ENCODE assay signal across 9 mouse cellular contexts in genomic region chr8:84786801-84787467, GRCm38 (mm10). TPM values are rescaled to one million over a fixed set of nuclear protein-coding genes. Genes with fewer than 3 reads are reported as not detected.
DNase-seq lines count a peak whose midpoint lies in the region; ATAC-seq and TF ChIP-seq lines count a peak whose summit lies in the region.
"Had no signal": no experiment of that assay in that cellular context is flagged by ENCODE, and none has a peak within 500 bp of the region (broad histone marks: within the 10 kb centered on the region; RNA-seq: fewer than 3 reads in every experiment).

No protein-coding gene starts in this region.

- H3K27me3 ChIP-seq in kidney, postnatal 0 days (ENCODE audit: insufficient read depth, low read length), result peaks cover 58% of the 10 kb centered on the region
- no peaks in the 10 kb centered on the region for H3K27me3 ChIP-seq in kidney, adult 2 months (replicated peaks; ENCODE audit: control insufficient read depth, insufficient read depth, low read length)
- peaks cover 77% of the 10 kb centered on the region for H3K27me3 ChIP-seq in hindbrain, embryonic 15.5 days

- peak overlapping the region; percentile 38; the same call in 1 of the 2 replicates for H3K4me2 ChIP-seq in kidney, postnatal 0 days (ENCODE audit: low read length)
- peak overlapping the region; percentile 18 for H3K4me2 ChIP-seq in hindbrain, embryonic 15.5 days

- TF ChIP-seq CTCF in kidney, postnatal 0 days (IDR thresholded peaks at IDR 0.05; ENCODE audit: low read depth), result no peak
- no peak for TF ChIP-seq CTCF in kidney, adult 2 months (conservative IDR thresholded peaks at IDR 0.05; ENCODE audit: insufficient read depth, insufficient read length, low read depth, low read length)
- TF ChIP-seq CTCF in cortical plate, adult 2 months (IDR thresholded peaks at IDR 0.05; ENCODE audit: extremely low read depth, insufficient read depth, low read length), result no peak

- no peak for TF ChIP-seq POLR2A in kidney, adult 2 months (IDR thresholded peaks at IDR 0.05; ENCODE audit: low read depth, low read length)
- no peak for TF ChIP-seq POLR2A in cortical plate, adult 2 months (IDR thresholded peaks at IDR 0.05; ENCODE audit: extremely low read depth, insufficient read depth, low read length)

- ATAC-seq in kidney, postnatal 0 days (replicated peaks; ENCODE audit: low FRiP score, low read depth), result no peak
- no peak for ATAC-seq in hindbrain, embryonic 15.5 days (ENCODE audit: low FRiP score, low read depth)
- no peak for ATAC-seq in granulocyte monocyte progenitor cell, adult 5-6 weeks (replicated peaks; ENCODE audit: poor library complexity, severe bottlenecking)

- no peaks in the 10 kb centered on the region for H3K9me3 ChIP-seq in kidney, postnatal 0 days (replicated peaks; ENCODE audit: low read length)
- no peaks in the 10 kb centered on the region for H3K9me3 ChIP-seq in hindbrain, embryonic 15.5 days

- WGBS in kidney, postnatal 0 days, result 27% methylated on average over 11 of the region's 11 CpGs
- WGBS in kidney, adult 2 months, result 51% methylated on average over 11 of the region's 11 CpGs
- WGBS in hindbrain, embryonic 15.5 days, result 15% methylated on average over 11 of the region's 11 CpGs

- H3K9ac ChIP-seq in kidney, postnatal 0 days (ENCODE audit: low read depth, low read length), result no peak overlapping the region
- H3K9ac ChIP-seq in hindbrain, embryonic 15.5 days, result no peak overlapping the region

- H3K36me3 ChIP-seq in kidney, postnatal 0 days (ENCODE audit: insufficient read depth, low read length), result no peaks in the 10 kb centered on the region
- H3K36me3 ChIP-seq in kidney, adult 2 months (ENCODE audit: control insufficient read depth, insufficient read depth, low read length), result no peaks in the 10 kb centered on the region
- H3K36me3 ChIP-seq in hindbrain, embryonic 15.5 days, result no peaks in the 10 kb centered on the region

- peak; percentile 14 for DNase-seq in embryo, embryonic 10.5 days (ENCODE audit: low spot score)
- no peak for DNase-seq in embryo, embryonic 9.5 days (ENCODE audit: extremely low spot score)
- DNase-seq in kidney, postnatal 0 days (ENCODE audit: low spot score), result no peak
- DNase-seq in kidney, adult 2 months, result no peak
- no peak for DNase-seq in gastrocnemius, postnatal 25 days

- peaks cover 27% of the 10 kb centered on the region for H3K4me1 ChIP-seq in kidney, postnatal 0 days (replicated peaks; ENCODE audit: insufficient read depth, low read length)
- H3K4me1 ChIP-seq in kidney, adult 2 months (ENCODE audit: control insufficient read depth, insufficient read depth, low read length), result peaks cover 17% of the 10 kb centered on the region
- peaks cover 20% of the 10 kb centered on the region for H3K4me1 ChIP-seq in cortical plate, adult 2 months (ENCODE audit: control insufficient read depth, insufficient read depth, low read length)
- H3K4me1 ChIP-seq in hindbrain, embryonic 15.5 days (replicated peaks), result peaks cover 73% of the 10 kb centered on the region

- H3K4me3 ChIP-seq in kidney, postnatal 0 days (replicated peaks; ENCODE audit: low read depth, low read length), result no peak overlapping the region
- H3K4me3 ChIP-seq in kidney, adult 2 months (ENCODE audit: insufficient read depth, low read depth, low read length), result no peak overlapping the region
- no peak overlapping the region for H3K4me3 ChIP-seq in cortical plate, adult 2 months (ENCODE audit: insufficient read depth, low read length)
- no peak overlapping the region for H3K4me3 ChIP-seq in hindbrain, embryonic 15.5 days

- peak overlapping the region; percentile 27; the same call in 1 of the 2 replicates for H3K27ac ChIP-seq in kidney, postnatal 0 days
- H3K27ac ChIP-seq in kidney, adult 2 months (ENCODE audit: insufficient read depth, low read depth, low read length), result no peak overlapping the region
- peak overlapping the region; percentile 62 for H3K27ac ChIP-seq in cortical plate, adult 2 months (ENCODE audit: insufficient read depth, low read length)
- peak overlapping the region; percentile 31; the same call in 1 of the 2 replicates for H3K27ac ChIP-seq in hindbrain, embryonic 15.5 days (replicated peaks)
- H3K27ac ChIP-seq: macrophage had no signal

RNA-seq across cellular contexts. Expression of gene Nfix, which starts 13.2 kb away (rescaled TPM):
- polyA plus RNA-seq in kidney, postnatal 0 days (2015; fragmentation: Nextera tagmentation; extraction: Ambion mirVana), result 21.1 and 22.3 TPM in 2 replicates
- polyA plus RNA-seq in kidney, adult 2 months (2012; rRNA removed), result 17.7 and 22.1 TPM in 2 replicates
- 82.8 and 89.1 TPM in 2 replicates for polyA plus RNA-seq in cortical plate, adult 2 months (2012; rRNA removed)
- 71.2 and 87.6 TPM in 2 replicates for polyA plus RNA-seq in hindbrain, embryonic 15.5 days (2015; fragmentation: Nextera tagmentation; extraction: Ambion mirVana)
- total RNA-seq in granulocyte monocyte progenitor cell, adult 5-6 weeks (2014; fragmentation: Nextera tagmentation), result 25.7 and 51.2 TPM in 2 replicates
- 9.5 and 12.8 TPM in 2 replicates for total RNA-seq in granulocyte monocyte progenitor cell, adult 5-6 weeks (2017)
- total RNA-seq in gastrocnemius, postnatal 25 days (2021), result 100 to 1,000 TPM; 447 to 529 TPM

RNA-seq across cellular contexts. Expression of gene Dand5, which starts 35.7 kb away (rescaled TPM):
- polyA plus RNA-seq in kidney, postnatal 0 days (2015; fragmentation: Nextera tagmentation; extraction: Ambion mirVana), result 7.0 and 7.4 TPM in 2 replicates
- polyA plus RNA-seq in kidney, adult 2 months (2012; rRNA removed), result 4.4 and 4.5 TPM in 2 replicates
- polyA plus RNA-seq in cortical plate, adult 2 months (2012; rRNA removed), result 14.9 and 16.0 TPM in 2 replicates
- 14.0 and 15.1 TPM in 2 replicates for polyA plus RNA-seq in hindbrain, embryonic 15.5 days (2015; fragmentation: Nextera tagmentation; extraction: Ambion mirVana)
- 4.1 and 4.7 TPM in 2 replicates for total RNA-seq in granulocyte monocyte progenitor cell, adult 5-6 weeks (2014; fragmentation: Nextera tagmentation)
- 3.6 and 3.7 TPM in 2 replicates for total RNA-seq in granulocyte monocyte progenitor cell, adult 5-6 weeks (2017)
- 1 to 10 TPM; 9.5 to 9.6 TPM for total RNA-seq in gastrocnemius, postnatal 25 days (2021)

RNA-seq across cellular contexts. Expression of gene Gadd45gip1, which starts 44.4 kb away (rescaled TPM):
- polyA plus RNA-seq in kidney, postnatal 0 days (2015; fragmentation: Nextera tagmentation; extraction: Ambion mirVana), result 51.0 and 54.3 TPM in 2 replicates
- 24.2 and 41.0 TPM in 2 replicates for polyA plus RNA-seq in kidney, adult 2 months (2012; rRNA removed)
- polyA plus RNA-seq in cortical plate, adult 2 months (2012; rRNA removed), result 26.0 and 31.2 TPM in 2 replicates
- polyA plus RNA-seq in hindbrain, embryonic 15.5 days (2015; fragmentation: Nextera tagmentation; extraction: Ambion mirVana), result 39.7 and 40.6 TPM in 2 replicates
- total RNA-seq in granulocyte monocyte progenitor cell, adult 5-6 weeks (2014; fragmentation: Nextera tagmentation), result 17.0 and 19.2 TPM in 2 replicates
- 46.2 and 52.4 TPM in 2 replicates for total RNA-seq in granulocyte monocyte progenitor cell, adult 5-6 weeks (2017)
- 10 to 100 TPM; 20.5 to 22.6 TPM for total RNA-seq in gastrocnemius, postnatal 25 days (2021)

RNA-seq across cellular contexts. Expression of gene Rad23a, which starts 53.5 kb away (rescaled TPM):
- 97.1 and 98.9 TPM in 2 replicates for polyA plus RNA-seq in kidney, postnatal 0 days (2015; fragmentation: Nextera tagmentation; extraction: Ambion mirVana)
- polyA plus RNA-seq in kidney, adult 2 months (2012; rRNA removed), result 73.0 TPM in 2 replicates
- 84.7 and 85.9 TPM in 2 replicates for polyA plus RNA-seq in cortical plate, adult 2 months (2012; rRNA removed)
- polyA plus RNA-seq in hindbrain, embryonic 15.5 days (2015; fragmentation: Nextera tagmentation; extraction: Ambion mirVana), result 79.1 and 85.9 TPM in 2 replicates
- total RNA-seq in granulocyte monocyte progenitor cell, adult 5-6 weeks (2014; fragmentation: Nextera tagmentation), result 41.8 TPM in 2 replicates
- 20.1 and 21.4 TPM in 2 replicates for total RNA-seq in granulocyte monocyte progenitor cell, adult 5-6 weeks (2017)
- total RNA-seq in gastrocnemius, postnatal 25 days (2021), result 100 to 1,000 TPM; 134 TPM

RNA-seq across cellular contexts. Expression of gene Calr, which starts 59.8 kb away (rescaled TPM):
- polyA plus RNA-seq in kidney, postnatal 0 days (2015; fragmentation: Nextera tagmentation; extraction: Ambion mirVana), result 644 and 753 TPM in 2 replicates
- polyA plus RNA-seq in kidney, adult 2 months (2012; rRNA removed), result 316 and 337 TPM in 2 replicates
- polyA plus RNA-seq in cortical plate, adult 2 months (2012; rRNA removed), result 437 and 467 TPM in 2 replicates
- 700 and 710 TPM in 2 replicates for polyA plus RNA-seq in hindbrain, embryonic 15.5 days (2015; fragmentation: Nextera tagmentation; extraction: Ambion mirVana)
- 1,333 and 1,645 TPM in 2 replicates for total RNA-seq in granulocyte monocyte progenitor cell, adult 5-6 weeks (2014; fragmentation: Nextera tagmentation)
- total RNA-seq in granulocyte monocyte progenitor cell, adult 5-6 weeks (2017), result 4,572 and 4,672 TPM in 2 replicates
- total RNA-seq in gastrocnemius, postnatal 25 days (2021), result 100 to 1,000 TPM; 178 to 214 TPM
